Mouse (Mus musculus) testis, adult 2 months (tissue): ENCODE data around the gene Cd207.
"Not testable (repeated sequence)": the region's sequence is repeated elsewhere in the genome, so short reads cannot be mapped to it uniquely, and the experiment has no call there.

Source experiments
- CTCF ChIP-seq: fragments of 200-500 bp; IDR thresholded peaks from 2 replicates; pipeline ENCODE4 v1.5.1; 2012; ENCODE audit warnings: low read depth, mild to moderate bottlenecking, inconsistent platforms, low read length, moderate library complexity; ENCODE audit not compliant: control insufficient read depth, insufficient read depth, insufficient replicate concordance
- POLR2A ChIP-seq: fragments of 200-500 bp; IDR thresholded peaks from 2 replicates; pipeline ENCODE4 v1.6.1; 2012; ENCODE audit warnings: low read depth, mild to moderate bottlenecking, inconsistent platforms, low read length, moderate library complexity; ENCODE audit not compliant: control insufficient read depth

DNA sequence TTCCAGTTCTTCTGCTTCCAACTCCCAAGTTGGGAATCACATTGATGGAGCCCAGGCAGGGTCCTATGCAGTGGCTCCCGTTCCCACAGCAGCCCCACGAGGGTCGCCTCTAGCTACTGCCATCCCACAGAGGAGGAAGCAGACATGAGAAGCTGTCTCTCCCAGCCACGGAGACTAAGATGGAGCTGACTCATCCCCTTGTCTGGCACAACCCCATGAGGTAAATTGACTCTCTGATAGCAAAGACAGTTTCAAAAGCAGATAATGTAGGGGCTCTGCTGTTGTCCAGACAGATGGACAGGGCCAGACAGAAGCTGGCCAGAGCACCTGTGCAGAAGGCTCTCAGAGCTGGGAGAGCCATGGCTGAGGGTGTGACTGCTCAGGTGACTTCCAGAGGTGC, 43.0 kb downstream of the Cd207 start:
- not testable (repeated sequence) for TF ChIP-seq POLR2A, CTCF
